Mouse (Mus musculus) midbrain, embryonic 12.5 days (tissue): ENCODE results near the gene Rassf4. TPM values are rescaled to one million over a fixed set of nuclear protein-coding genes. Genes with fewer than 3 reads are reported as not detected.

Experiments
- ATAC-seq: fragments of 200-750 bp; cut with Nextera tagmentation; 2 replicates; pipeline ENCODE4 v1.8.0; 2017; ENCODE audit warnings: low read depth, moderate TSS enrichment, moderate library complexity; ENCODE audit not compliant: low FRiP score
- H3K27ac ChIP-seq: fragments of 300-500 bp; sonication (generic); replicated peaks from 2 replicates; pipeline ENCODE4 v1.5.1; 2016; ENCODE audit warnings: mild to moderate bottlenecking
- H3K27me3 ChIP-seq: fragments of 300-500 bp; sonication (generic); 2 replicates; pipeline ENCODE4 v1.6.1; 2016; ENCODE audit warnings: mild to moderate bottlenecking
- H3K36me3 ChIP-seq: fragments of 300-500 bp; sonication (generic); 2 replicates; pipeline ENCODE4 v1.6.1; 2016
- H3K4me1 ChIP-seq: fragments of 300-500 bp; sonication (generic); 2 replicates; pipeline ENCODE4 v1.6.1; 2016
- H3K4me2 ChIP-seq: fragments of 300-500 bp; sonication (generic); replicated peaks from 2 replicates; pipeline ENCODE4 v1.6.1; 2016; ENCODE audit warnings: mild to moderate bottlenecking, moderate library complexity
- H3K4me3 ChIP-seq: fragments of 300-500 bp; sonication (generic); 2 replicates; pipeline ENCODE4 v1.5.1; 2016; ENCODE audit warnings: mild to moderate bottlenecking
- H3K9ac ChIP-seq: fragments of 300-500 bp; sonication (generic); replicated peaks from 2 replicates; pipeline ENCODE4 v1.6.1; 2016; ENCODE audit warnings: mild to moderate bottlenecking, moderate library complexity
- H3K9me3 ChIP-seq: fragments of 300-500 bp; sonication (generic); 2 replicates; pipeline ENCODE4 v1.6.1; 2016; ENCODE audit warnings: mild to moderate bottlenecking
- WGBS: fragments of 180-500 bp; shearing (Covaris S2); methylation state at CpG from one replicate; pipeline ENCODE4 v1.1.7; 2016; 5-methylcytosine and 5-hydroxymethylcytosine counted together
- polyA plus RNA-seq: library from polyadenylated mRNA; unstranded; fragments of >200 nt; fragmentation: Nextera tagmentation; extraction: Ambion mirVana; gene quantifications from 2 replicates; pipeline ENCODE4 v1.2.1, GENCODE M21; 2016

The Rassf4 gene
- 31.2 and 35.2 TPM in 2 replicates for polyA plus RNA-seq

GRCm38 (mm10) chr6:116673471-116674282, at the start of gene Rassf4:
Rassf4 (minus strand) TSS chr6:116673952.
- H3K27ac ChIP-seq = peak within 1 kb of the TSS; percentile 58
- H3K4me2 ChIP-seq = peak within 1 kb of the TSS; percentile 90
- peak within 1 kb of the TSS; percentile 58 for H3K4me3 ChIP-seq
- under 1% methylated on average over 44 of the region's 44 CpGs for WGBS
- peaks cover 43% of the 10 kb centered on the region for H3K4me1 ChIP-seq
- peak within 1 kb of the TSS; percentile 64 for H3K9ac ChIP-seq
- peaks cover 21% of the 10 kb centered on the region for H3K27me3 ChIP-seq
- no peaks in the 10 kb centered on the region for H3K9me3 ChIP-seq
- peak; percentile 89 for ATAC-seq
- H3K36me3 ChIP-seq = no peaks in the 10 kb centered on the region

DNA sequence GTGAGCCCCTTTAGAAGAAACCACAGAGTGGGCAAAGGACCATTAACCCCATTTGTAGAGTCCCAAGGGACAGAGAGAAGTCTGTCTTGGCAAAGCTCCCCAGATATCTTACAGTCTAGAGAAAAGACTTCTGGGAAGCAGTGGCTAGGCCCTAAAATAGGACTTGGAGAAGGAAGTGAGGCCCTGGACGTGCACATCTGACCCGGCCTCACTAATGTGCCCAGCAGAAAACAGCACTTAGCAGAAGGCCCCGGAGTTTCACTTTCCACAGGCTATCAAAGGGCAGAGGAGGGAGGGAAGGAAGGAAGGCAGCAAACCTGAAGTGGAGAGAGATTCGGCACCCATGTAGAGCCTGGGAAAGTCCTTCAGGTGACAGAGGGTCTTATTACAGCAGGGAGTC, 45.2 kb upstream of the Rassf4 start:
- no peak for ATAC-seq
- H3K9ac ChIP-seq = no peak overlapping the region
- no peak overlapping the region for H3K4me2 ChIP-seq
- WGBS = 79% methylated on average over 4 of the region's 4 CpGs
- H3K4me3 ChIP-seq = no peak overlapping the region
- no peaks in the 10 kb centered on the region for H3K9me3 ChIP-seq
- H3K27ac ChIP-seq = no peak overlapping the region
- H3K27me3 ChIP-seq = no peaks in the 10 kb centered on the region
- H3K4me1 ChIP-seq = no peaks in the 10 kb centered on the region
- H3K36me3 ChIP-seq = no peaks in the 10 kb centered on the region

- Histone ChIP-seq H3K27me3 (no peaks in the 10 kb centered on the region), H3K9me3 (no peaks in the 10 kb centered on the region), H3K4me3 (no peak overlapping the region), H3K4me1 (no peaks in the 10 kb centered on the region), H3K9ac (no peak overlapping the region), H3K27ac (no peak overlapping the region), H3K4me2 (no peak overlapping the region), H3K36me3 (no peaks in the 10 kb centered on the region)
- ATAC-seq = no peak
- 79% methylated on average over 4 of the region's 4 CpGs for WGBS
These were observed 44.6 kb upstream of the Rassf4 start for GRCm38 (mm10) chr6:116718361-116718760.

DNA sequence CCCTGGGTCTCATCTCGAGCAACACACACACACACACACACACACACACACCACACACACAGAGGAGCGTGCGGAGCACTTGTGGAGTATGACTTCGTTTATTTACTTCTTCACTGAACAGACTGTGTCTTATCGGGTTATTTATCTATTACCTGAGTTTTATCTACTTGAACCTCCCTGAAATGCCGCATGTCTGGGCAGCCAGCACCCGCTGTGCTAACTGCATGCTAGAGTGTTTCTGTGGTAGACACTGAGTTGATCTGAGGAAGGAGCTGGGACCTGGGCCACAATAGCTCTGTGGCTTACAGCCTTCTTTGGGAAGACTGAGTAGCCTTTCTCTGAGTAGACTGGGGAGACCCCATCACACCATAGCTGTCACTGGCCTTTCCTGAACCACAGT, 44.1 kb upstream of the Rassf4 start:
- no peak overlapping the region for H3K4me3 ChIP-seq
- no peaks in the 10 kb centered on the region for H3K9me3 ChIP-seq
- no peak overlapping the region for H3K27ac ChIP-seq
- 93% methylated on average over 7 of the region's 7 CpGs for WGBS
- no peaks in the 10 kb centered on the region for H3K27me3 ChIP-seq
- no peaks in the 10 kb centered on the region for H3K4me1 ChIP-seq
- H3K36me3 ChIP-seq = no peaks in the 10 kb centered on the region
- no peak overlapping the region for H3K9ac ChIP-seq
- H3K4me2 ChIP-seq = no peak overlapping the region
- no peak for ATAC-seq

- Histone ChIP-seq H3K9ac (no peak within 1 kb of the TSS), H3K4me1 (no peaks in the 10 kb centered on the region)
These were observed 42.9 kb upstream of the Rassf4 start, which contains the start of gene Tmem72 for GRCm38 (mm10) chr6:116716666-116717065. Tmem72 (minus strand) TSS chr6:116716913.

DNA sequence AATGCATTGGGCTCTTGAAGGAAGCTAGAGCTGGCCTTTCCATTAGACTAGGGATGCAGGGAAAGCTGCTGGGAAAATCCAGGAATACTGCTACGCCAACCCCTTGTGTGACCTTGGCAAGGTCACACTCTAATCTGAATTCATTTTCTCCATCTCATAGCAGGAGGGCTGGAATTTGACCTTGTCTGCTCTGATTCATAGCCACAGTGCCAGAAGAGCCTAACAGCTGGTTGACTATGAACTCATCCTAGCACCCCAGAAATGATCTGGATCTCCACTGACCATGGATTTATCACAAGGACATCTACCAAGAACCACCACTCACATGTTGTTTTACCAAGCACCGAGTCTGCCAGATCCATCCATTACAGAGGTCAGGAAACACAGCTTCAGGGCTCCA, 41.4 kb upstream of the Rassf4 start:
- H3K4me1 ChIP-seq = no peaks in the 10 kb centered on the region
- no peak overlapping the region for H3K27ac ChIP-seq
- no peak overlapping the region for H3K4me3 ChIP-seq
- WGBS = 90% methylated on average over 2 of the region's 2 CpGs
- no peaks in the 10 kb centered on the region for H3K9me3 ChIP-seq
- no peaks in the 10 kb centered on the region for H3K36me3 ChIP-seq
- H3K27me3 ChIP-seq = no peaks in the 10 kb centered on the region
- ATAC-seq = no peak
- H3K4me2 ChIP-seq = no peak overlapping the region
- no peak overlapping the region for H3K9ac ChIP-seq

More at GRCm38 (mm10) chr6:116716666-116717065, 42.9 kb upstream of the Rassf4 start, which contains the start of gene Tmem72:
- no peak for ATAC-seq
- Histone ChIP-seq H3K4me3 (no peak within 1 kb of the TSS), H3K27ac (no peak within 1 kb of the TSS), H3K4me2 (no peak within 1 kb of the TSS), H3K9me3 (no peaks in the 10 kb centered on the region), H3K36me3 (no peaks in the 10 kb centered on the region), H3K27me3 (no peaks in the 10 kb centered on the region)
- 79% methylated on average over 8 of the region's 8 CpGs for WGBS

- H3K9ac ChIP-seq = no peak overlapping the region
- no peak for ATAC-seq
- H3K4me3 ChIP-seq = no peak overlapping the region
- no peak overlapping the region for H3K27ac ChIP-seq
- no peaks in the 10 kb centered on the region for H3K27me3 ChIP-seq
- H3K4me1 ChIP-seq = no peaks in the 10 kb centered on the region
- no peak overlapping the region for H3K4me2 ChIP-seq
- no peaks in the 10 kb centered on the region for H3K36me3 ChIP-seq
- WGBS = 78% methylated on average over 5 of the region's 5 CpGs
- H3K9me3 ChIP-seq = no peaks in the 10 kb centered on the region
These were observed 40.8 kb upstream of the Rassf4 start for GRCm38 (mm10) chr6:116714576-116714975.

GRCm38 (mm10) chr6:116713966-116714365, 40.2 kb upstream of the Rassf4 start:
- ATAC-seq = no peak
- H3K36me3 ChIP-seq = no peaks in the 10 kb centered on the region
- no peak overlapping the region for H3K4me2 ChIP-seq
- no peak overlapping the region for H3K9ac ChIP-seq
- no peaks in the 10 kb centered on the region for H3K4me1 ChIP-seq
- no peak overlapping the region for H3K4me3 ChIP-seq
- H3K27ac ChIP-seq = no peak overlapping the region
- no peaks in the 10 kb centered on the region for H3K27me3 ChIP-seq
- H3K9me3 ChIP-seq = no peaks in the 10 kb centered on the region
- 89% methylated on average over 3 of the region's 3 CpGs for WGBS

DNA sequence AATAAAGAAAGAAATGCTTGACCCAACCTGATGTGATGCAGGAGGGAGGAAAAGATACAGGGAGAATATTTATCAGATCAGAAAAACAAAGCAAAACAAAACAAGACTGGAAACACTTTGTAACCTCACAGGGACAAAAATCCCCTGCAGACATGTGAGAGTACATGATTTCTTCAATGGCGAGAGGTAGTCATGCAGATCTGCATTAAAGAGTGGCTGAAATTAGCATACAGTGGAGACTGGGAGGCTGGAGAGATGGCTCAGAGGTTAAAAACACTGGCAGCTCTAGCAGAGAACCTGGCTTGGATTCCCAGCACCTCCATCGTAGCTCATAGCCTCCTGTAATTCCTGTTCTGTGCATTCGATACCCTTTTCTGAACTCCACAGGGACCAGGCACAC, 38.8 kb upstream of the Rassf4 start:
- H3K36me3 ChIP-seq = no peaks in the 10 kb centered on the region
- no peak overlapping the region for H3K4me3 ChIP-seq
- no peak overlapping the region for H3K27ac ChIP-seq
- no peak overlapping the region for H3K4me2 ChIP-seq
- no peaks in the 10 kb centered on the region for H3K4me1 ChIP-seq
- no peak for ATAC-seq
- WGBS = 85% methylated on average over 3 of the region's 3 CpGs
- H3K27me3 ChIP-seq = no peaks in the 10 kb centered on the region
- H3K9me3 ChIP-seq = no peaks in the 10 kb centered on the region
- no peak overlapping the region for H3K9ac ChIP-seq

DNA sequence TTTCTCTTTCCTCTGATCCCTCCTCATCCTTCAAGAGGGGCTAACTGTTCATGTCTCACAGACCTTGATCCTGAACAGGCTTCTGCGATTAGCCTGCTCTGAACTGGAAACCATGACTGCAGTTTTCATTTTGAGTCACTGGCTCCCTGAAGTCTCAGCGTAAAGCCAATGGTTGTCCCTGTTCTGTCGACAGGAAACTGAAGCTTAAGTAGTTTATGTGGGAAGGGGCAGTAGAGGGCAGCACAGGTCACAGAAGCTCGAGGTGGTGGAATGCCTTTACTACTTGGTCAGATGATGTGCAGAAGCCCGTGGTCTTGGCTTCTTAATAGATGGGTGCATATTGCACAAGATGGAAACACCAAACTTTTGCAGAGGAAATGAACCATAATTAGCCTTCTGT, 38.3 kb upstream of the Rassf4 start:
- no peaks in the 10 kb centered on the region for H3K27me3 ChIP-seq
- H3K4me1 ChIP-seq = no peaks in the 10 kb centered on the region
- no peak overlapping the region for H3K9ac ChIP-seq
- H3K4me2 ChIP-seq = no peak overlapping the region
- no peaks in the 10 kb centered on the region for H3K36me3 ChIP-seq
- no peak for ATAC-seq
- WGBS = 41% methylated on average over 5 of the region's 5 CpGs
- no peak overlapping the region for H3K4me3 ChIP-seq
- no peak overlapping the region for H3K27ac ChIP-seq
- no peaks in the 10 kb centered on the region for H3K9me3 ChIP-seq

GRCm38 (mm10) chr6:116704320-116704719, 30.6 kb upstream of the Rassf4 start:
- 77% methylated on average over 6 of the region's 6 CpGs for WGBS
- Histone ChIP-seq H3K4me2 (no peak overlapping the region), H3K9me3 (no peaks in the 10 kb centered on the region), H3K36me3 (no peaks in the 10 kb centered on the region), H3K27ac (no peak overlapping the region), H3K4me1 (no peaks in the 10 kb centered on the region), H3K27me3 (no peaks in the 10 kb centered on the region), H3K9ac (no peak overlapping the region), H3K4me3 (no peak overlapping the region)
- no peak for ATAC-seq

GRCm38 (mm10) chr6:116700821-116701220, 27.1 kb upstream of the Rassf4 start:
- no peak overlapping the region for H3K9ac ChIP-seq
- H3K27ac ChIP-seq = no peak overlapping the region
- no peaks in the 10 kb centered on the region for H3K27me3 ChIP-seq
- no peaks in the 10 kb centered on the region for H3K9me3 ChIP-seq
- ATAC-seq = no peak
- no peaks in the 10 kb centered on the region for H3K4me1 ChIP-seq
- no peak overlapping the region for H3K4me2 ChIP-seq
- no peaks in the 10 kb centered on the region for H3K36me3 ChIP-seq
- no peak overlapping the region for H3K4me3 ChIP-seq
